In the genomic region with DNA sequence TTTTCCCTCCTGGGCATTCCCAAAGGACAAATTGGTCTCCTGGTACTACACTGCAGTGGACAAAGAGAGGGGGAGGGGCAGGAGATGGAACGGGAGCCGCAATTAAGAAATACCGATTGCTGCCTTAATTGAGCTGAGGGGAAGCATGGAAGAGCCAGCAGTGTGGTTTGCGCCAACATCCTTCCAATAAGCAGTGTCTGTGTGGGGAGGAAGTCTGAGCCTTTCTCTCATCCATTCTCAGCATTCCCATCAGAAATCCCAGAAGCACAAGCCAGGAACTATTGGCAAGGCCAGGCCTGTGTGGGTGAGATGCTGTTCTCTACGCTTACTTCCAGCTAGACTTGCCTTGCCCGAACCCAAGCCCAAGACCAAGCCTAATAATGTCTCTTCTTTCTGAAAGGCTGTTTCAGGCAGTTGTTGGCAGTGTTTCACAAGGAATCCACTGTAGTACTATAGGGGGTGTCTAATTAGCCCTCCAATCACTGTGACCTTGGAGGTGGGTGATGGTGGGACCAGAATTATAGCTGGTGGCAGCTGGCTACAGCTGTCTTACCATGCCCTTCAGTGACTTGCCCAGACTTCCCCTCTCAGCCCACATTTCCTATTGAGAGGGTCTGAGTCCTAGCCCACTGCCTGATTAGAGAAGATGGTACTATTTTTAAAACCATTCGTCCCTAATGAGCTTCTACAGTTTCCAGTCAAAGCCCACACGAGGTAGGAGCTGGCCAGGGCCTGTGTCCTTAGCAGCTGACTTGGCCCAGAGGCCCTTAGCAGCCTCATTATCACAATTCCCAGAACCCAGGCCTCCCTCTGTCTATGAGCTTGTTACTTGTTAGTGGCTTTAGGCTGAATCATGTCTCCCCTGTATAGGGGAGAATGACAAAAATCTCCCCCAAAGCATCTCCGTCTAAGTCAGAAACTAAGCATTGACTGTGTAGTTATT, we compare ENCODE assay signal across 17 mouse cellular contexts.
DNase-seq lines count a peak whose midpoint lies in the region; ATAC-seq and TF ChIP-seq lines count a peak whose summit lies in the region.
"Had no signal": no experiment of that assay in that cellular context is flagged by ENCODE, and none has a peak within 500 bp of the region (broad histone marks: within the 10 kb centered on the region; RNA-seq: fewer than 3 reads in every experiment).

No protein-coding gene starts in this region.

- intact Hi-C loops in gastrocnemius, postnatal 14 days (cut with DNase I; ENCODE audit: low total_unique reads), result no loop called here
- intact Hi-C loops in gastrocnemius, adult 2 months (cut with DNase I), result no loop called here

- no peak overlapping the region for H3K4me2 ChIP-seq in midbrain, embryonic 13.5 days (replicated peaks)
- H3K4me2 ChIP-seq in midbrain, embryonic 16.5 days (ENCODE audit: low read length), result no peak overlapping the region
- H3K4me2 ChIP-seq: heart, embryonic 13.5 days; kidney, embryonic 15.5 days; liver, embryonic 13.5 days; midbrain, embryonic 15.5 days; neural tube, embryonic 12.5 days had no signal

- H3K4me3 ChIP-seq in gastrocnemius, adult 2 months, result no peak overlapping the region
- H3K4me3 ChIP-seq in midbrain, embryonic 13.5 days (replicated peaks), result no peak overlapping the region
- H3K4me3 ChIP-seq in midbrain, embryonic 16.5 days (ENCODE audit: low read depth, low read length), result no peak overlapping the region
- H3K4me3 ChIP-seq: heart, embryonic 13.5 days; kidney, embryonic 15.5 days; liver, embryonic 13.5 days; midbrain, embryonic 15.5 days; neural tube, embryonic 12.5 days had no signal

- 83% methylated on average over 9 of the region's 9 CpGs for whole genome bisulfite sequencing in midbrain, embryonic 13.5 days
- 83% methylated on average over 9 of the region's 9 CpGs for WGBS in midbrain, embryonic 16.5 days

- no peak overlapping the region for H3K9ac ChIP-seq in midbrain, embryonic 13.5 days (replicated peaks)
- H3K9ac ChIP-seq in midbrain, embryonic 16.5 days (ENCODE audit: low read depth, low read length), result no peak overlapping the region
- H3K9ac ChIP-seq: heart, embryonic 13.5 days; kidney, embryonic 15.5 days; liver, embryonic 13.5 days; midbrain, embryonic 15.5 days; neural tube, embryonic 12.5 days had no signal

- H3K27me3 ChIP-seq in midbrain, embryonic 13.5 days, result no peaks in the 10 kb centered on the region
- no peaks in the 10 kb centered on the region for H3K27me3 ChIP-seq in midbrain, embryonic 16.5 days (ENCODE audit: control insufficient read depth, insufficient read depth, low read depth, low read length)
- H3K27me3 ChIP-seq: heart, embryonic 13.5 days; kidney, embryonic 15.5 days; liver, embryonic 13.5 days; midbrain, embryonic 15.5 days; neural tube, embryonic 12.5 days had no signal

- TF ChIP-seq CTCF in gastrocnemius, adult 2 months (IDR thresholded peaks at IDR 0.05), result no peak

- no peaks in the 10 kb centered on the region for H3K4me1 ChIP-seq in midbrain, embryonic 13.5 days (replicated peaks)
- H3K4me1 ChIP-seq in midbrain, embryonic 16.5 days (ENCODE audit: control insufficient read depth, insufficient read depth, low read length), result no peaks in the 10 kb centered on the region
- H3K4me1 ChIP-seq: heart, embryonic 13.5 days; kidney, embryonic 15.5 days; liver, embryonic 13.5 days; midbrain, embryonic 15.5 days; neural tube, embryonic 12.5 days had no signal

- DNase-seq in gastrocnemius, postnatal 14 days, result peak; percentile 7
- no peak for DNase-seq in gastrocnemius, adult 2 months
- DNase-seq in frontal cortex, postnatal 10 days (ENCODE audit: low spot score in 2 of 2), result peak; percentile 15 to 38
- DNase-seq in layer of hippocampus, postnatal 10 days (ENCODE audit: low spot score in 2 of 2), result peak; percentile 31 to 58
- no peak for DNase-seq in kidney, adult 18-20 months
- DNase-seq in embryo, embryonic 11 days, result no peak
- DNase-seq: cerebellum, adult 2 months; liver, embryonic 13.5 days; lung, postnatal 14 days; thymus, postnatal 36 days had no signal

- ATAC-seq in midbrain, embryonic 13.5 days, result 0 out of 2 replicates have a peak, but pooled peaks have one; percentile 34
- ATAC-seq in midbrain, embryonic 16.5 days, result no peak
- ATAC-seq: midbrain, embryonic 15.5 days had no signal

- H3K36me3 ChIP-seq in midbrain, embryonic 13.5 days, result no peaks in the 10 kb centered on the region
- H3K36me3 ChIP-seq in midbrain, embryonic 16.5 days (ENCODE audit: control insufficient read depth, insufficient read depth, low read length), result no peaks in the 10 kb centered on the region
- H3K36me3 ChIP-seq: G1E; heart, embryonic 13.5 days; kidney, embryonic 15.5 days; liver, embryonic 13.5 days; midbrain, embryonic 15.5 days; neural tube, embryonic 12.5 days had no signal

- H3K9me3 ChIP-seq in midbrain, embryonic 13.5 days, result no peaks in the 10 kb centered on the region
- H3K9me3 ChIP-seq in midbrain, embryonic 16.5 days (replicated peaks; ENCODE audit: control insufficient read depth, low read length, poor library complexity, severe bottlenecking), result no peaks in the 10 kb centered on the region
- H3K9me3 ChIP-seq: G1E; heart, embryonic 13.5 days; kidney, embryonic 15.5 days; liver, embryonic 13.5 days; midbrain, embryonic 15.5 days; neural tube, embryonic 12.5 days had no signal

- no peak overlapping the region for H3K27ac ChIP-seq in gastrocnemius, adult 2 months
- no peak overlapping the region for H3K27ac ChIP-seq in midbrain, embryonic 13.5 days
- no peak overlapping the region for H3K27ac ChIP-seq in midbrain, embryonic 16.5 days (ENCODE audit: low read length)
- H3K27ac ChIP-seq: heart, embryonic 13.5 days; kidney, embryonic 15.5 days; liver, embryonic 13.5 days; midbrain, embryonic 15.5 days; neural tube, embryonic 12.5 days had no signal

Comparison
In these comparisons a context has a peak if more than half of its experiments do, and no peak if none do; other contexts are left out.
1. DNase-seq: peak in gastrocnemius, postnatal 14 days (single experiment), frontal cortex, postnatal 10 days (2 of 2) and layer of hippocampus, postnatal 10 days (2 of 2); none in gastrocnemius, adult 2 months (single experiment), kidney, adult 18-20 months (single experiment) and embryo, embryonic 11 days (single experiment).